Mouse (Mus musculus) stomach, postnatal 0 days (tissue): ENCODE measurements around the gene Dnah2.

Experiments used
- CTCF ChIP-seq: IDR thresholded peaks from 2 replicates; pipeline ENCODE4 v1.5.1; 2016; ENCODE audit warnings: antibody characterized with exemption, low read depth, mild to moderate bottlenecking, moderate library complexity
- EP300 ChIP-seq: optimal IDR thresholded peaks from 2 replicates; pipeline ENCODE3; 2016; ENCODE audit warnings: antibody characterized with exemption

DNA sequence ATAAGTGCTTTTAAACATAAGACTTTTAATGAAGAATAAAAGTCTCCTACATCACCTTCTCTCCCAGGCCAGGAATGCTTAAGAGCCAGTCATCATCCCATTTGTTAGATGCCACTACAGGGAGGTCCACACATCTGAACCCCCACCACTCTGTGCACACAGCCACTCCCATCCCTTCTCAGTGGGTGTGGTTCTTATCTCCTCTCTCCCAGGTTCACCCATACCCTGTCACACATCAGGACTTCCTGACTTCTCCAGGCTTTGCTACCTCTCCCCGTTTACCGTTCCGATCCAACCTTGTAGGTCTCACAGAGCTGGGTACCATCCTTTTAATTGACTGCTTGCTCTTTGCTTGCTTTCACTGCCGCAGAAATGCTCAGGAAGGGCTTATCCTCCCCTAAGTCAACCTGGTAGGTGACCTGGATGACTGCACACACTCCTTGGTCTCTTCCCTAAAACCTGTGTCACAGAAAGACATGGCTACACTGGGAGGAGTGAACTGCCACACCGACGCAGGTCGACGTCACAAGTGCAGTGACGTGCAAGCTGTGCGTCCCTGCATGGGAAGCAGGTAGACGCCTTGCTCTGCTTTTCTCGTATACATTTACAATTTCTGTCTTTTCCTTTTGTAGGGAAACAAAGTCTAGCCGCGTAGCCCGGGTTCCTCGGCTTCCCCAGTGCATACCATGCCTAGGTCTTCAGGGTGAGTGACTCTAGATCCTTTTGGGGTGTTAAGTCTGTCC, 175.5 kb downstream of the Dnah2 start:
- TF ChIP-seq CTCF (no peak), EP300 (no peak)
